Mouse (Mus musculus): ENCODE results near the gene Ing1. TPM values are rescaled to one million over a fixed set of nuclear protein-coding genes. Genes with fewer than 3 reads are reported as not detected.

The Ing1 gene
- polyA plus RNA-seq (2012), result 51.5 and 65.4 TPM in 2 replicates

- TF ChIP-seq GATA1 (IDR thresholded peaks at IDR 0.05; ENCODE audit: low read length), result no peak
Observed at GRCm38 (mm10) chr8:11554799-11555719, at the start of gene Ing1. Gene Ing1, plus strand, starts transcription at chr8:11555571.

DNA sequence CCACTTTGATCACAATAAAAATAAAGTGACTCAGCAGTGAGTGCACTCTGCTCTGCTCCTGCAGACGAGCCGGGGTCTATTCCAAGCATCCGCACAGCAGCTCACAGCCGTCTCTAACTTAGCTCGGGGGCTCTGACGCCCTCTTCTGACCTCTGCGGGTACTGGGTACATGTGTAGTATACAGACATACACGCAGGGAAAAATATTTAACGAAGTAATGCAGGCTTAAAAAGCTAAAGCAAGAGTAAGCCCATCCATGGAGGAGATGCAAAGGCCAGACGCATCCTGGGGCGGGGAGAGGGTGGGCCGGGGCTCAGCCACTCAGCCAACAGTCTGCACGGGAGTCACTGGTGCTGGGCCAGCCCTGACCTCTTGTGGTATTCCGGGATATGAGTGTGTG lies 49.3 kb upstream of the Ing1 start:
- no peak for TF ChIP-seq GATA1 (IDR thresholded peaks at IDR 0.05; ENCODE audit: low read length)

- TF ChIP-seq GATA1 (IDR thresholded peaks at IDR 0.05; ENCODE audit: low read length), result no peak
Observed at GRCm38 (mm10) chr8:11506802-11507201, 48.6 kb upstream of the Ing1 start.

DNA sequence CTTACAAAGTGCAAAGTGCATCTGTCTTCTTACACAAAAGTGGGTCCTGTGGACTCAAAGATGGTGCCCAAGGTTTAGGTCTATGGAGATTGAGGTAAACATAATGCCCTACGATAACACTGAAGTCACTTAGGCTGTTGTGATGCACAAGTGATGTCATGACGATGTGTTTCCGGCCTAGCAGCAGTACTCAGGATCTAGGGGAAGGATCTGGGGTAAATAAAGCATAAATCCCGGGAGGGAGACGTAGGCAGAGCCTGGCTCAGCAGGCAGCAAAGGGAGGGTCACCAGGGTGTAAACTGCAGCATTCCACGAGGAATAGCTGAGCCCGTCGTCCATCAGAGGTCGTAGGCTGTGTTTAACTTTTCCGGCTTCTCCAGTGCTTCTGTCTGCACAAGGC lies 46.5 kb upstream of the Ing1 start:
- TF ChIP-seq GATA1 (IDR thresholded peaks at IDR 0.05; ENCODE audit: low read length), result no peak

- TF ChIP-seq GATA1 (IDR thresholded peaks at IDR 0.05; ENCODE audit: low read length), result no peak
Observed at GRCm38 (mm10) chr8:11510971-11511370, 44.4 kb upstream of the Ing1 start.

GRCm38 (mm10) chr8:11512711-11513110 lies 42.7 kb upstream of the Ing1 start:
- no peak for TF ChIP-seq GATA1 (IDR thresholded peaks at IDR 0.05; ENCODE audit: low read length)

DNA sequence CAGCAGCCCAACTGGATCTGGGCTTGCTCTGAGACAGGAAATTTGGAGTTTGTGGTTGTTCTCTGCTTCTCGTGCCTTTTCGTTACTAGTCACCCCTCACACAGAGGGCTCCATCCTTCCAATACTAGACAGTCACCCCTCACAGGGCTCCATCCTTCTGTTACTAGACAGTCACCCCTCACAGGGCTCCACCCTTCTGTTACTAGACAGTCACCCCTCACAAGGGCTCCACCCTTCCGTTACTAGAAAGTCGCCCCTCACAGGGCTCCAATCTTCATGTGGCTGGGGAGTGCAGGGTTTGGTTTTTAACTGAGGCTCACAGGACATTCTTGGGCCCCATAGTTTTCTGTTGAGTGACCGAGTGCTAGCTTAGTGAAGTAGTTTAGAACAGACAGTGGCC lies 42.1 kb upstream of the Ing1 start:
- TF ChIP-seq GATA1 (IDR thresholded peaks at IDR 0.05; ENCODE audit: low read length), result no peak

GRCm38 (mm10) chr8:11516292-11516691 lies 39.1 kb upstream of the Ing1 start:
- TF ChIP-seq GATA1 (IDR thresholded peaks at IDR 0.05; ENCODE audit: low read length), result no peak

GRCm38 (mm10) chr8:11517366-11518055 lies 37.9 kb upstream of the Ing1 start:
- no peak for TF ChIP-seq GATA1 (IDR thresholded peaks at IDR 0.05; ENCODE audit: low read length)

GRCm38 (mm10) chr8:11518056-11518396 lies 37.3 kb upstream of the Ing1 start:
- no peak for TF ChIP-seq GATA1 (IDR thresholded peaks at IDR 0.05; ENCODE audit: low read length)

DNA sequence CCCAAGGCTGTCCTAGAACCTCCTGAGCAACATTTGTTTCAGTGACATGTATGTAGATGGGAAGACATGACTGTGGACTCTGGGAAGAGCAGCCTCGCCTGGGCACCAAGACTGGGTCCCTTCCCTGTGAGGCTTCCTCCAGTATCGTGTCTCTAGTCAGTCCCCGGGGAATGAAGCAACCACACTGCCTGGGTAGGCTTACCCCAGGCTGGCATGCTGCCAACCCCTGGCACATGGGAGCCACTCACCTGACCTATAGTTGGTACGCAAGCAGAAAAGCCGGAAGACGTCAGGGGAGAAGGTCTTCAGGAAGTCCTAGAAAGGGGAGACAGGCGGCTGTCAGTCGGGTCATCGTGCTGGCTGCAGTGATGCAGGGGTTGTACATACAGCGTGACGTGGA lies 36.7 kb upstream of the Ing1 start:
- no peak for TF ChIP-seq GATA1 (IDR thresholded peaks at IDR 0.05; ENCODE audit: low read length)

DNA sequence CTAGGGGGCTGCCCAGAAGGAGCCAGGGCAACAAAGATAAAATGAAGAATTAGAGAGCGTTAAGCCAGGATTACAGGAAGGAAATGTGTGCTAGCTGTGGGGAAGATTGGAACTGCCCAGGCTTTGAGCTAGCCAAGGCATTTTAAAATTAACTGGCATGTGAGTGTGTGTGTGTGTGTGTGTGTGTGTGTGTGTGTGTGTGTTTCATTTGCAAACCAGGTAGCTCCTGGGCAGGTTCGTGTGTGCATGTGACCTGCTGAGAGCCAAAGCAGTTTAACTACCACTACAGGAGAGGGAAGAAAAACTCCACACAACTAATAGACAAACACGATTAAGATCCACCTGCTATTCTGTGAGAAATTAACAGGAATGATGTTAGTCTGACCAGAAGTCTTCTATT lies 32.0 kb upstream of the Ing1 start:
- TF ChIP-seq GATA1 (IDR thresholded peaks at IDR 0.05; ENCODE audit: low read length), result no peak

- TF ChIP-seq GATA1 (IDR thresholded peaks at IDR 0.05; ENCODE audit: low read length), result no peak
Observed at GRCm38 (mm10) chr8:11530155-11530770, 25.1 kb upstream of the Ing1 start.

DNA sequence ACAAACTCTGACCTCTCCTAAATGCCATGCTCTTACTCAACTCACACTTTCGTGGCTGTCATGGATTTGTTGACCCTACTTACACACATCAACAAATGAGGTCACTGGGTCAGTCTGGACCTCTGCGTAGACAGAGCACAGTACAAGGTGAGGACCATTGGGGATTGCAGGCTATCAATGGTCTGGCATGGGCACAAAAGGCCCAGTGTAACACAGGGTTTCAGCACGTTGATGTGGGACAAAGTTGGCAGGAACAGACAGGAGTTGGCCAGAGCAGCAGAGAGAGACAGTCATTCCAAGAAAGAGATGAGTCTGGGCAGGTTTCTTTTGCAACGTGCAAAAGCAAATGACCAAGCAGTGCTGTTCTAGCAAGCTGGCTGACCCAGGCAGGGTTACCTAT lies 24.5 kb upstream of the Ing1 start:
- TF ChIP-seq GATA1 (IDR thresholded peaks at IDR 0.05; ENCODE audit: low read length), result no peak

- no peak for TF ChIP-seq GATA1 (IDR thresholded peaks at IDR 0.05; ENCODE audit: low read length)
Observed at GRCm38 (mm10) chr8:11534494-11534893, 20.9 kb upstream of the Ing1 start.

GRCm38 (mm10) chr8:11539049-11539448 lies 16.3 kb upstream of the Ing1 start:
- no peak for TF ChIP-seq GATA1 (IDR thresholded peaks at IDR 0.05; ENCODE audit: low read length)

Measured in G1E-ER4 (cell line).